Mouse (Mus musculus) thymus, adult 2 months (tissue): Measurements from ENCODE around the gene Ubr3. TPM values are rescaled to one million over a fixed set of nuclear protein-coding genes. Genes with fewer than 3 reads are reported as not detected.

Experiments
- DNase-seq: peaks from one replicate; pipeline ENCODE4 v3.0.0; 2021
- H3K27ac ChIP-seq: fragments of 200-500 bp; 2 replicates; pipeline ENCODE4 v1.5.1; 2012; ENCODE audit warnings: low read length, control low read depth; ENCODE audit not compliant: control insufficient read depth, insufficient read depth
- H3K27me3 ChIP-seq: fragments of 200-500 bp; 2 replicates; pipeline ENCODE4 v1.6.1; 2012; ENCODE audit warnings: mild to moderate bottlenecking, low read length, moderate library complexity, mixed read lengths; ENCODE audit not compliant: control insufficient read depth, insufficient read depth
- H3K36me3 ChIP-seq: fragments of 200-500 bp; 2 replicates; pipeline ENCODE4 v1.6.1; 2012; ENCODE audit warnings: mild to moderate bottlenecking, low read length, moderate library complexity; ENCODE audit not compliant: control insufficient read depth, insufficient read depth
- H3K4me1 ChIP-seq: fragments of 200-500 bp; replicated peaks from 2 replicates; pipeline ENCODE4 v1.6.1; 2012; ENCODE audit warnings: low read length; ENCODE audit not compliant: control insufficient read depth, insufficient read depth
- H3K4me3 ChIP-seq: fragments of 200-500 bp; 2 replicates; pipeline ENCODE4 v1.5.1; 2012; ENCODE audit warnings: mild to moderate bottlenecking, low read length, control low read depth, moderate library complexity; ENCODE audit not compliant: control insufficient read depth, insufficient read depth
- CTCF ChIP-seq: fragments of 200-500 bp; IDR thresholded peaks from 2 replicates; pipeline ENCODE4 v1.5.1; 2012; ENCODE audit warnings: mild to moderate bottlenecking, control low read depth, low read length, moderate library complexity, borderline replicate concordance; ENCODE audit not compliant: control insufficient read depth, poor library complexity, insufficient read depth; ENCODE audit errors: extremely low read depth
- POLR2A ChIP-seq: fragments of 200-500 bp; IDR thresholded peaks from 2 replicates; pipeline ENCODE4 v1.6.1; 2012; ENCODE audit warnings: mild to moderate bottlenecking, low read length, control low read depth, moderate library complexity; ENCODE audit not compliant: control insufficient read depth, poor library complexity, insufficient read depth; ENCODE audit errors: extremely low read depth
- WGBS: fragments of 180-500 bp; shearing (Covaris S2); methylation state at CpG from one replicate; pipeline ENCODE4 v1.1.7; 2018; 5-methylcytosine and 5-hydroxymethylcytosine counted together
- polyA plus RNA-seq: library from polyadenylated mRNA; depleted of rRNA; stranded (reverse); fragments of >200 nt; gene quantifications from 2 replicates; pipeline ENCODE4 v1.2.3, GENCODE M21; 2012; rRNA removed

Gene Ubr3
- 13.7 and 13.9 TPM in 2 replicates for polyA plus RNA-seq

DNA sequence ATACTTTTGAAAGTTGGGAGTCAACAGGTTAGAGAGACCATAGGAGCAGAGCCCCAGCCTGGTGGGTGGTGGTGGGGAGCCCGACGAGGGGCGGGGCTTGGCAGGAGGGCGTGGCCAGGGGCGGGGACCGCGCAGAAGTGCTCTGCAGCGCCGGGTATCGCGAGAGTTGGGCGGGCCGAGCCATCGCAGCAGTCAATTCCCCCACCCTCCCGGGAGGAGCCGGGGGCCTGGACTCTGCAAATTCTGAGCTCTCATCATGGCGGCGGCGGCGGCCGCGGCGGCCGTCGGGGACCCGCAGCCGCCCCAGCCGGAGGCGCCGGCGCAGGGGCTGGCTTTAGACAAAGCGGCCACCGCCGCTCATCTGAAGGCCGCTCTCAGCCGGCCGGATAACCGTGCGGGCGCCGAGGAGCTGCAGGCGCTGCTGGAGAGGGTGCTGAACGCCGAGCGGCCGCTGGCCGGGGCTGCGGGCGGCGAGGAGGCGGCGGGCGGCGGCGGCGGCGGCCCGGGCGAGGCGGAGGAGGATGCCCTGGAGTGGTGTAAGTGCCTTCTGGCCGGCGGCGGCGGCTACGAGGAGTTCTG lies at the start of gene Ubr3:
TSS of gene Ubr3 (plus strand) at position 208 of the 579 bp plus-strand sequence.
- DNase-seq, result peak; percentile 99
- TF ChIP-seq CTCF (peak; percentile 62; the same call in 1 of the 2 replicates), POLR2A (peak; percentile 86)
- no peaks in the 10 kb centered on the region for H3K27me3 ChIP-seq
- no peaks in the 10 kb centered on the region for H3K36me3 ChIP-seq
- H3K4me1 ChIP-seq, result peaks cover 7% of the 10 kb centered on the region
- WGBS, result 2% methylated on average over 65 of the region's 65 CpGs
- H3K27ac ChIP-seq, result no peak within 1 kb of the TSS
- peak within 1 kb of the TSS; percentile 66 for H3K4me3 ChIP-seq

DNA sequence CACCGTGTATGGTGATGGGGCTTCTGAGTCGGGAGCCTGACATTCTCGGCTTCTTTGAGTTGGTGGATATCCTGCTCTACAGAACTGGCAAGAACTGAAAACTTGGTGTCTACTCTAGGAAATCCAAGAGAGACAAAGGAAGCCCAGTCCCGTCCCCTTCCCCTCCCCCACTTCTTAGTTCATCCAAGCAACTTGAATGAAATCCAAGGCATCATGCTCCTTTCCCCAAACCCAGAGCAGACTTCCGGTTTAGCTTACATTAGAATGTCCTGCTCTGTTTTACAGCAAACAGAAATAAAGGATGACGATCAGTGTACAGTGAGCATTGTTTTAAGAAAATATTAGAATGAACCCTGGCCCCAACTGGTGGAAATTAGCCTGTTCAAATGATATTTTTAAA lies 47.8 kb upstream of the Ubr3 start:
- H3K27ac ChIP-seq, result no peak overlapping the region
- H3K4me1 ChIP-seq, result no peaks in the 10 kb centered on the region
- DNase-seq, result no peak
- H3K27me3 ChIP-seq, result no peaks in the 10 kb centered on the region
- H3K36me3 ChIP-seq, result no peaks in the 10 kb centered on the region
- 85% methylated on average over 6 of the region's 6 CpGs for WGBS
- TF ChIP-seq POLR2A (no peak), CTCF (no peak)
- no peak overlapping the region for H3K4me3 ChIP-seq

DNA sequence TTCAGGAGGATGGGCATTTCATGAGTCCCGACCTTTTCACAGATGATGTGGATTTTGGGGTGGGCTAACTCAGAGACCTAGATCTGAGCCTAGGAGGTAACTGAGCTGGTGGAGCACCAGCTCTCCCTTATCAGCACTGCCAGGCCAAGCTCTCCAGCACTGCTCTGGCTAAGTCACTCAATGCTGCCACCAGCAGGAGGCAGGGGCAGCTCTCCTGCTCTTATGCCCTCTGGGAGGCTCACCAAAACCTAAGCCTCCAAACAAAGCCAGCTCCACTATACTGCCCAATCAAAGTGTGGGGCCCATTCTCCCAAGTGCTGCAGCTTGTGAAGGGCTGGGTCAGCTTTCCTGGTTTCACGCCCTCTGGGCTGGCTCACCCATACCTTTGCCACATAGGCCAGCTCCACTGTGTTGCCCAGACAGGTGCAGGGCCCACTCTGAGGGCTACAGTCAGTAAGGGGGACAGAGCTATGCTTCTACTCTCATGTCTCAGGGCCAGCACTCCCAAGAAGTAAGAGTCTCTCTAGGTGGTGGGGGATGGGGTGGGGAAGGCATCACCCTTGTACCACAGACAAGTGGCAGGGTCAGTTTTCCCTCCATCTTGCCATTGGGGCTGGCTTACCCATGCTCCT lies 45.5 kb upstream of the Ubr3 start:
- 84% methylated on average over 2 of the region's 2 CpGs for WGBS
- Histone ChIP-seq H3K4me1 (no peaks in the 10 kb centered on the region), H3K4me3 (no peak overlapping the region), H3K27ac (no peak overlapping the region), H3K27me3 (no peaks in the 10 kb centered on the region), H3K36me3 (no peaks in the 10 kb centered on the region)
- DNase-seq, result no peak
- no peak for TF ChIP-seq CTCF
- no peak for TF ChIP-seq POLR2A

DNA sequence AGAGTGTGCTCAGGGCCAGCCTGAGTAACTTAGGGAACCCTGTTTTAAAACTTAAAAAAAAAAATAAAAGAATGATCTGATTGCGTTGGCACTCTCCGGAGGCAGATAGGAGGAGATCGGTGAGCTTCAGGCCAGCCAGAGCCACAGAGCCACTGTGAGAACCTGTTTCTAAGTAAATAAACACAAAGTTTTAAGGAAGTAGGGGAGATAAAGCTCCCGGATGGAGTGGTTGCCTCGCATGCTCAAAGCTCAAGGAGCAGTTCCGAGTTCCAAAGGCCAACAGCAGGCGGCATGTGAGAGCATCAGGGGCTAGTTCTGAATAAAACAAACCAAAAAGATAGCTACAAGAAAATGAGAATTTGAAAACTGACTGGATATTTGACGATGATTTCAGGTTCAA lies 40.7 kb upstream of the Ubr3 start:
- Histone ChIP-seq H3K36me3 (no peaks in the 10 kb centered on the region), H3K27ac (no peak overlapping the region), H3K27me3 (no peaks in the 10 kb centered on the region), H3K4me3 (no peak overlapping the region), H3K4me1 (peaks cover 5% of the 10 kb centered on the region; the same call in 1 of the 2 replicates)
- TF ChIP-seq CTCF (no peak), POLR2A (no peak)
- peak; percentile 16 for DNase-seq
- 39% methylated on average over 8 of the region's 8 CpGs for WGBS

- Histone ChIP-seq H3K27me3 (no peaks in the 10 kb centered on the region), H3K4me1 (peaks cover 5% of the 10 kb centered on the region; the same call in 1 of the 2 replicates), H3K4me3 (no peak overlapping the region), H3K27ac (no peak overlapping the region), H3K36me3 (no peaks in the 10 kb centered on the region)
- no peak for TF ChIP-seq CTCF
- TF ChIP-seq POLR2A, result no peak
- WGBS, result 83% methylated on average over 1 of the region's 1 CpGs
- no peak for DNase-seq
These were observed 39.2 kb upstream of the Ubr3 start for GRCm38 (mm10) chr2:69857882-69858281.

- Histone ChIP-seq H3K27ac (peak overlapping the region; percentile 84), H3K36me3 (peaks cover 6% of the 10 kb centered on the region; the same call in 1 of the 2 replicates), H3K4me3 (peak overlapping the region; percentile 88), H3K4me1 (peaks cover 5% of the 10 kb centered on the region; the same call in 1 of the 2 replicates), H3K27me3 (no peaks in the 10 kb centered on the region)
- 2% methylated on average over 13 of the region's 13 CpGs for WGBS
- peak; percentile 46 for DNase-seq
- no peak for TF ChIP-seq CTCF
- no peak for TF ChIP-seq POLR2A
These were observed 36.0 kb upstream of the Ubr3 start for GRCm38 (mm10) chr2:69860972-69861452.

- Histone ChIP-seq H3K27me3 (no peaks in the 10 kb centered on the region), H3K4me3 (peak within 1 kb of the TSS; percentile 88), H3K27ac (peak within 1 kb of the TSS; percentile 84), H3K4me1 (peaks cover 5% of the 10 kb centered on the region; the same call in 1 of the 2 replicates), H3K36me3 (peaks cover 11% of the 10 kb centered on the region)
- TF ChIP-seq CTCF (no peak), POLR2A (peak; percentile 80)
- peak; percentile 94 for DNase-seq
- under 1% methylated on average over 66 of the region's 66 CpGs for WGBS
These were observed 35.5 kb upstream of the Ubr3 start, which contains the start of gene Ssb for GRCm38 (mm10) chr2:69861485-69862091. Gene Ssb, plus strand, starts transcription at chr2:69861562.
